Mouse (Mus musculus) B cell, adult 2 months (primary cell): ENCODE data around the gene Fbxo9.
"Not testable (repeated sequence)": the region's sequence is repeated elsewhere in the genome, so short reads cannot be mapped to it uniquely, and the experiment has no call there.

Source experiments
- DNase-seq, 2 experiments: peaks; one replicate each; pipeline ENCODE4 v3.0.0; 2022

Gene Fbxo9

DNA sequence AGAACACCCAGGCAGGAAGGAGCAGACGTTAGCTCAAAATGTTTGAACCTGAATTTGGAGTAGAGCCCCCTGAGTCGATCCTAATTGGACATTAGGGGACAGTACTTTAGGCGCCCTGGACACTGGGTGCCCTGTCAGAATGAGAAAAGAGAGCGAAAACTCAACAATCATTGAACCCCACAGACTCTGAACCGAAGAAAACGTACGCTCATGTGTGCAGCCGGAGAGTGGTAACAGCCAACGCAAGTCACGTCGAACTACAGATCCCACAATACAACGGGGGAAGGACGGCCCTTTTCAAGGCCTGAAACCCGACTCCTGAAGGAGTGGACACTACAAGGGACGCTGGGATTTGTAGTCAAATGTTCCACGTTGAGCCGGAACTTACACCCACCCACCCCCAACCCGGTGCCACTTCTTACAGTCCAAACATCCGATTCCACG is at the start of gene Fbxo9, which contains the start of gene Ick:
Fbxo9 (minus strand) TSS at position 270 of the 444 bp plus-strand sequence.
Ick (plus strand) TSS at position 397 of the 444 bp plus-strand sequence.
- peak; percentile 87 to 90 for DNase-seq

DNA sequence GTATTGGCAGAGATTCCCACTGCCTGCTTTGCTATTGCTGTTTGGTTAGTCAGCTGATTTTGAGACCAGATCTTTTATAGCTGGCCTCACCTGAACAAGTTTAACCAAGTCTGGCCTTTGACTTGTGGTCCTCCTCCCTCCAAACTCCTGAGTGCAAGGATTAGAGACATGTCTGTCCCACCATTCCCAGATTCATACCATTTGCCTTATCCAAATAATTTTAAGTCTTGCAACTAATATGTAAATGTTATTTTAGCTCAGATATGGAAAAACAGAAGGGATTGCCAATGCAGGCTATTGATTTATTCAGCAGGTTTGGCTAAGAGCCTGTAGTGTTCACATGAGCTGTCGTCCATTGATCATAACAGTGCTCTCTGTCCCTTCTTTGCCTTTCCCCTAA is 48.4 kb upstream of the Fbxo9 start:
- no peak for DNase-seq

DNA sequence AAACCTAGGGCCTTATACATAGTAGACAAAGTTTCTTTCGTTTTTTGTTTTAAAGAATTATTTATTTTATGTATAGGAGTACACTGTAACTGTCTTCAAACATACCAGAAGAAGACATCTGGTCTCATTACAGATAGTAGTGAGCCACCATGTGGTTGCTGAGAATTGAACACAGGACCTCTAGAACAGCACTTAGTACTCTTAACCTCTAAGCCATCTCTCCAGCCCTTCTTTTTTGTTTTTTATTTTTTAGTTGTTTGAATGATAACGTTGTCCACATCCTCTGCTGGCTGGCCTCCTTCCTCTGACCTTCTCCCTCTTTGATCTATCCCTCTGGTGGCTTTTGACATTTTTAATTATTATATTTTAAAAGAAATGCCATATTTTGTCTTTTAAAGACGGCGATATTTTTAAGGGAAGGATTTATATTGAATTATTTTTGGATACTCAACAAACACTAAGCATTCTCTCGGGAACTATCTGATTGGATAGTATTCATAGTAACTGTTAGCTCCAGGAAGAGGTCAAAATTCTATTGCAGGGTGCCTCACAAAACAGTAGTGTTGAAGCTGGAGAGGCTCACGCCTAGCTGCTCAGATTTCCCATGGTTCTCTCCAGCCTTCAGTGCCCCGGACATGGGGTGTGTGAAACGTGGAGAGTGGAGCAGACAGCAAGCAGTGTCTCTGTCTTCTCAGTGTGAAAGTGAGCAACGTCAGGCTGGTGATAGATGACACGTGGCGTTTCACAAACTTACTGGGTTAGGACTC is 45.5 kb upstream of the Fbxo9 start:
- no peak for DNase-seq

DNA sequence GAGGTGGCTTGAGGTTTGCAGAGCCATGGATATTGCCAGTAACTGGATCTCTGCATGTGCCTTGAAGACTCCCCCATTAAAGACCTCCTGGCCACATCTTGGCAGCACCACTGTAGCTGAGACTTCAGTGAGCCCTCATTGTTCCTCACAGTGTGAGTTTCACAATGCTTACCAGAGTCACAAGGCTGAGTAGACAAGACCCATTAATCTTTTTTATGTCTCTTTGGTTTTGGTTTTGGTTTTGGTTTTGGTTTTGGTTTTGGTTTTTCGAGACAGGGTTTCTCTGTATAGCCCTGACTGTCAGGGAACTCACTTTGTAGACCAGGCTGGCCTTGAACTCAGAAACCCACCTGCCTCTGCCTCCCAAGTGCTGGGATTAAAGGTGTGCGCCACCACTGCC is 40.9 kb upstream of the Fbxo9 start:
- DNase-seq = not testable (repeated sequence)

DNA sequence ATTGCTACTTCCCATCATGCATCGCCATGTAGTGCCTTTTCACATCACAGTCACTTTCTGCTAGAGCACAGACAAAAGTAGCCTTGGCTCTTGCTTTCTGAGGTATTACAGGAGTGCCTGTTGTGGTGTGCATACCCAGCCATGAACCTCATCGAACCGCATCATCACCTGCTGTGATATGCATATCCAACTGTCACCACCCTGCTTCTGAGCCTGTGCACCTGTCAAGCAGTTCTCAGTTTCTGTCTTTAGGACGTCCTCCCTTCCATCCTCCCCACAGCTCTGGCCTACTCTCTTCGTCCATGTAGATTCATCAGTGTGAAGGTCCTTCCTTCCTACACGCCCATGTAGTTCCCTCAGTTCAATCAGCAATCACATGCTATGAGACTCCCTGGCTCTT is 39.3 kb upstream of the Fbxo9 start:
- DNase-seq = no peak

DNA sequence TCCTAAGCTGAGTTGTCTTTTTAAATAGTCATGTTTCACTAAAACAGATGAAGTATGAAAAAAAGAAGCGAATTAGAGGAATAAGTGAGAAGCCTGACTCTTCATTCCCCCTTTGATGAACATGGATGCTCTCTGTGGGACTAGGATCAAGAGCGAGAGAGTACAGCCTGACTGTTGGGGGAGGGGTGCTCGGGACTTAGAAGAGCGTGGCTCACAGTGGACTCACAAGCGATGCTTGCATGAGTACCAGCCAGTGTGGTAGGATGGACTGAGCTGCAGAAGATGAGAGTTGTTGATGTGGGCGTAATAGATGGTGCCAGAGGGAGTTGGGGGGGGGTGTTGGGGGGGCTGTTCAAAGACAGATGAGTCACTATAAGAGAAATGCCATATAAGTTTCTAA is 37.8 kb upstream of the Fbxo9 start:
- no peak for DNase-seq

DNA sequence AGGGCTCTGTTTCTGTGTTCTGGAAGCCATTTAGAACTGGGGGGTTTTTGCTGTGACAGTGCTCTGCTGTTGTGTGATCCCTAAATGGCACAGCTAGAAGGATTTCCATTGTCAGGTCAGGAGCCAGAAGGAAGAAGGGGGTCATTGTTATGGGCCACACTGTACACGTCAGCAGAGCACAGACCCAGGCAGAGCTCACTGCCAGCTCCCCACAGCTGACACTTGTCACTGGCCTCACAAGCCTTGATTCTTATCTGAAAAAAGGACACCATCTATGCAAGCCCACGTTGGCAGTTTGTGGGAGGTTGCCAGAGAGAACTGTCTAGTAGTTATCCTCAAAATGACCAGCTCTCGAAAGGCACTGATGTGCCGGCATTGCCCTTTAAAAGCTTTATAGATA is 37.2 kb upstream of the Fbxo9 start:
- DNase-seq = no peak

DNA sequence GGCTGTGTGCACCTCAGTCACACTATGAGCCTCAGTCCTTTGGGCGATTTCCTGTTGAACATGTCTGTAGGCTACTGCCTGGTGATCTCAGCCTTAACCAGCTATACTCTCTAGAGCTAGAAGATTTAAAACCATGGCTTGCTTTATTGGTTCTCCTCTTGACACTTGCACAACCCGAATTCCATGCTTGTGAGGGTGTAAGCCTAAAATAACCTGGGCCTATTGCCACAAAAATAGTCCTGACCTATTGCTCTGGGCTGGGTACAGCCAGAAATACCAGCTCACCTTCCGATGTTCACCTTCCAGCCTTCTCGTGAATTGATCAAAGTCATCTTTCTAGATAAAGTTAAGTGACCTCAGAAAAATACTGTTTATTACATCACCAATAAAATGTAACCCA is 30.6 kb upstream of the Fbxo9 start:
- DNase-seq = no peak

DNA sequence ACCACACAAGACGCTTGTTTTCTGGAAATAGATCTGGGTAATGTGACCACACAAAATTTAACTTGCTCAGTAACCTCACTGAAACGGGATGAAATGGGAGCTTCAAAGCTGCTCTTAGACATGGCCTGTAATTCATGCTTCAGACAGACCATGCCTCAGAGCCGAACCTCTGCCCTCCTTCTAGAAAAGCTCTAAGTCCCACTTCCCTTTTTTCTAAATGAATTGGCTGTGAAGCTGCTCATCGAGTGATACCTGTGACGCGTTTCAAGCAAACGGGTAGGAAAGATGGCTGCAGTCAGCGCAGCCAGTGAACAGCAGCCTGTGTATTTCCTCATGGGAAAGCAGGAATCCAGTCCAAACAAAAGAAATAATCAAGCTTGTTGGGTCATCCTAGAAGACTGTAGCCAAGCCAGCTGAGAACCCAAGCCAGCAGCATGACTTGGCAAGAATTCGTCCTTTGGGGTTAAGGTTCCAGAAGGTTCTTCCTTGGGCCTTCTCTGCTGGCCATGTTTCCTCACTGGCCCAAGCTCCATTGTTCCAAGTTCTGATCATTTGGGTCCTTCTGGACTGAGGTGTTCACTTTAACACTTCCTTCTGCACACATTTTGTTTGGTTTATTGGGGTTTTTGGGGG is 29.3 kb upstream of the Fbxo9 start:
- DNase-seq = peak; percentile 2 to 12

DNA sequence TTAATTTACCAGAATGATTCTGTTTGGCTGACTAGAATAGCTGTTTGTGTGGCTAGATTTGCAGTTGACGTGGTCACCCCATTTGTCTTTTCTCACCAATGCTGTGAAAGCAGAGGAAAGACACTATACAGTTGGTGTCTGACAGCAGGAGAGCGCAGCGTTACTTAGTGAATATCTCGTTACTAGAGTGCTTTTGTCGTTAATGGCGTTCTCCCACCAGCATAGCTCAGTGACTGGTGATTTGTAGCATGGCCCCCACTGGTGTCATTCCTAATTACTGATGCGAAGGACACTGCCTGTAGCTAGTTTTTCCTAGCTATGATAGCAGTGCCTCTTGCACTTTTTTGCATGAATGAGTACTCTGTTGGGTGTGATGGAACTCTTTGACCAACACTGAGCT is 26.8 kb upstream of the Fbxo9 start:
- no peak for DNase-seq

DNA sequence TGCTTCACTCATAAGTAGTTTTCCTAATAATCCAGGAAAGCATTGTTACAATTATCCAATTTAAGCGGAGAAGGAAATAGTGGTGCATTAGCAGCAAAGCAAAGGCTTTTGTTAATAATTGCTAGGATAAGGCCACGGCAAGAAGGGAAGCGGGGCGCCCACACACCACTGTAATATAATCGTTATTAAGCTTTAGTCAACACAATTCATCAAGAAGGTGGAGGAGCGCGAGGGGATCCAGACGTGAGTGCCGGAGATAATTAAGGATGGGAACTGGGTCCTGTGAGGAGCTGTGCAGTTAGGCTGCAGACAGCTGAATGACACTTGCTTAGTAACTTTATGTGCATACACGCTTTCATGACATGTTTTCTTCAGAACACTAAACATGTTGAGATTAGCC is 17.8 kb upstream of the Fbxo9 start:
- DNase-seq = no peak

DNA sequence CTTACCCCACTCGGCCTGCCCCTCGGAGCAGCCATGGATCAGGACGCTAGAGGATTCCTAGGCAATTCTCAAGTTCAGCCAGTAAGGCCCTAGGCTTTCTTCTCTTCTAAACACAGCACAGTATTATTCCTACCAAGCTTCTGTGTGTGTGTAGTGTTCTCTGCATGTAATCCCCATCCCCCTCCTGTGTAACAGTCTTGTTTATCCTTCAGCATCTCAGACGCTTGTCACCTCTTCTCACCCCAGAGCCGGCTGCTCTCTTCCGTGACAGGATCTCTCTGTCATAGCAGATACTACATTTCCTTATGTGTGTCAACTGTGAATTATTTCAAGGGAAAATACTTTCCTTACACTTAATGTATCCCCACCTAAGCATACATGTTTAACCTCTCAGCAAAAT is 17.1 kb upstream of the Fbxo9 start:
- no peak for DNase-seq

DNA sequence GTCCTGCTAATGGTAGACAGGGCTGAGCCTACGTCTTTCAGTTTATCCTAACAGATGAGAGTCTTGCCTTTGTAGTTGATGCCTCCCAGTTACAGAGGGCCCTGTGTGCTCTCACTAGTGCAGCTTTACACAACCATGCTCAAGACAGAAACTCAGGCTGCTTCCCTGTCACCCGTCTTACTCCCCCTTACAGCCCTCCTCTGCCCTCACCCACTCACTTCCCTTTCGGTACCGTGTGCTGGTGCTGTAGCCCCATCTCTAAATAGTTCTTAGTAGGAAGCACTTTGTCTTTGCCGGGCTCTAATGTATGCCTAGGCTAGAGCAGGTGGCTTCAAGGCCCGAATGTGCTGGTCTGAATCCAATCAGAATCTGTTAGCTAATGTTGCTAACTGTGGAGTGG is 15.4 kb upstream of the Fbxo9 start:
- DNase-seq = no peak

DNA sequence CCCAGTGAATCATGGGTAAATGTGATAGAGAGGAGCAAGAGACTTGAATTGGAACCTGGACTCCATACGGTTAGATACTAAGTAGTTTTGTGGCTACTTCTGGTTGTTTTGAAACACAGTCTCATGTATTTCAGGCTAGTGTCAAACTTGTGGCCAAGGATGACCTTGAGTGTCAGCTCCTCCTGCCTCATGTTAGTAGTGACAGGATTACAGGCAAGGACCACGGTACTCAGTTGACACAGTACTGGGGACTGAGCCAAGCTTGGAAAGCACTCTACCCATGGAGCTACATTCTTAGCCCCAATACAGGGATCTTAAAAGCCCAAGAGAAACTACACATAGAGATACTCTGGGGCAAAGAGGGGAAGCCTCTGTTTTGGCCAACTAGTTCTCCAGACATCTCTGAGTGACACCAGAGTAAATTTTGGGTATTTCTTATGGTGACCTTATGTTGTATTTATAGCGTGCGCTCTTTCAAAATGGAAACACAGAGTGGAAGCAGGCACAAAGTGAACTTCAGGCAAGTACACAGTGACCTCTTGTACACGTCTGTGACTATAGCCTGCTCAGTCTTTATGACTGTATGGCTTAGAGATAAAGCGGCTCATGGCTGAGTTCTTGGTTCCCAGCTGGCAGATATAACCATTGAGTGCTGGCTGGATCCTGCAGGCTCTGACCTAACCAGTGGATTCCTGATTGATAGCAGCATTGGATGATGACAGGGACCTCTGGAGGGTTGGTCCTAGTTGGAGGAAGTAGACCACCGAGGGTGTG is 14.3 kb upstream of the Fbxo9 start:
- no peak for DNase-seq

DNA sequence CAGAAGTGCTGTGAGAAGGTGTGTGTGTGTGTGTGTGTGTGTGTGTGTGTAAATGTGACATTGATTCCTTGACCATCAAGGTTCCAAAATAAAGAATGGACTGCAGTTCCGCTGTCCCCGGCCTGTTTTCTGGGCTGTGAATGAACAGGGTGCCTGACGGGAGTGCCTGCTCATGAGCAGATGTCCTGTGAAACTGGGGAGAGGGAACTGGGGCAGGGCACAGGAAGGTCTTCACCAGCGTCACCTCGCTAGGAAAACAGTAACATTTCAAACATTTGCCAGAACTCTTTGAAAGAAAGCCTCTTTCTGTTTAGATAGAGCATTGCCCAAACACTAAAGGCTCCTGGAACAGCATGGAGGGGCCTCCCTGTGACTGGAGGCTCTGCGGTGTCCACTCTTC is 13.1 kb upstream of the Fbxo9 start:
- no peak for DNase-seq

DNA sequence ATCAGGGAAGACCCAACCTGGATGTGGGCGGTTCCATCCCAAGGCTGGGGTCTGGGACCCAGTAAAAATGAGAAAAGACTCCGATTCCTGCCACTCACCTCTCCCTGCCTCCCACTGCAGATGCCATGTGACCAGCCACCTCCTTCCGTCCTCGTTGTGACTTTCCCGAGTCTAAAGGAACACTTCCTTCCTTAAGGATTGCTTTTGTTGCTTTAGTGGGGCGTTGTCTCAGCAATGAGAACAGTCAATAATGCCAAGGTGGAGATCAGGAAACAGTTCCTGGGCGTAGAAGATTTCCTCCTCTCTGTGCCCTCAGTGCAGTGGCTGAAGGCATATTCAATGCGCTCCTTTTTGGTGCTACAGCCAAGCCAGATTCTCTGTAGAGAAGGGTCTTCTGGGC is 12.5 kb upstream of the Fbxo9 start:
- DNase-seq = no peak

DNA sequence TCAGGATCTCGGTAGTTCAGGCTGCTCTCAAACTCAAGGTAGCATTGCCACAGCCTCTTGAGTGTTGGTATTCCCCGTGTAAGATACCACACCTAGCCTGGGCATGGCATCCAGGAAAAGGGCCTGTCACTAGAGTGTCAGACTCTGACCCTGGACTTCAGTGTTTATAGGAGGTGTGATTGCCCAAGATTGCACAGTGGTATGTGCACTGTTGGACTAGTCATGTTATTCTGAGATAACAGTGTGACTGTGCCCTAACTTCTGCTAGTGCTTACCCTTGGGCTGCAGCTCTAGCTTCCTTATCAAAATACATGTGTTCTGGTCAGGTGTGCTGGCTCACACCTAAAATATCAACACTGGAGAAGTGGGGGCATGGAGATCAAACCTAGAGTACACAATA is 8.8 kb upstream of the Fbxo9 start:
- DNase-seq = no peak

DNA sequence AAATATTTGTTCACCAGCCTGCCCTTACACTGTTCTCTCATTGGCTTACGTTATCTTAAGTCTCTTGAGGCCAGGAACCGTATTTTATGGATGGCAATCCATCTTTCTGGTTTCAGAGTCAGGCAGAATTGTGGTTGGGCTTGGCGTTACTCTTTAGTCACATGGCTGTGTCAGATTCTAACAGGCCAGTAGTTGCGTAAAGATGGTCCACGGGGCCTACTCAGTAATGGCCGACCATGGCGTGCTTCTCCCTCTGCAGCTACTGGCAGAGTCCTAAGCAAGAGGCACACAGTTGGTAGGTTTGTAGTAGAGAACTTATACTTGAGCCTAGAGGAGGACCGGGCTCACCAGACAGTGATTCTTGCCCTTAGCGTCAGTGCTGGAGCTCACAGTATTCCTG is 6.9 kb upstream of the Fbxo9 start:
- DNase-seq = no peak

DNA sequence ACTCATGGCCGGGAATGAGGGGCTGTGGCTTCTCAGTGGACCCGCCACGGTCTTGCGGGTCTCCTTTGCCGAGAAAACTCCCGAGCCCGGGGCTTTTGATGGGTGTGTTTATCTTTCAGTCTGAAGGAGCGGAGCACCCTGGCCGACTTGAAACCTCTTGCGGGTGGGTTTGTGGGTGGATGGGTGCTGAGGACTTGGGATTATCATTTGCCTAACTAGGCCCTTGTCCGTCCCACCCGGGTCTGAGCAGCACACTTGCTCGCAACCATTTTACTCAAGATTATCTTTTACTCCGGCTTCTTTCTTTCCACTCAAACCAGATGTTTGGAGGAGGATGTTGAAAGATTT is 4.6 kb upstream of the Fbxo9 start:
- no peak for DNase-seq

DNA sequence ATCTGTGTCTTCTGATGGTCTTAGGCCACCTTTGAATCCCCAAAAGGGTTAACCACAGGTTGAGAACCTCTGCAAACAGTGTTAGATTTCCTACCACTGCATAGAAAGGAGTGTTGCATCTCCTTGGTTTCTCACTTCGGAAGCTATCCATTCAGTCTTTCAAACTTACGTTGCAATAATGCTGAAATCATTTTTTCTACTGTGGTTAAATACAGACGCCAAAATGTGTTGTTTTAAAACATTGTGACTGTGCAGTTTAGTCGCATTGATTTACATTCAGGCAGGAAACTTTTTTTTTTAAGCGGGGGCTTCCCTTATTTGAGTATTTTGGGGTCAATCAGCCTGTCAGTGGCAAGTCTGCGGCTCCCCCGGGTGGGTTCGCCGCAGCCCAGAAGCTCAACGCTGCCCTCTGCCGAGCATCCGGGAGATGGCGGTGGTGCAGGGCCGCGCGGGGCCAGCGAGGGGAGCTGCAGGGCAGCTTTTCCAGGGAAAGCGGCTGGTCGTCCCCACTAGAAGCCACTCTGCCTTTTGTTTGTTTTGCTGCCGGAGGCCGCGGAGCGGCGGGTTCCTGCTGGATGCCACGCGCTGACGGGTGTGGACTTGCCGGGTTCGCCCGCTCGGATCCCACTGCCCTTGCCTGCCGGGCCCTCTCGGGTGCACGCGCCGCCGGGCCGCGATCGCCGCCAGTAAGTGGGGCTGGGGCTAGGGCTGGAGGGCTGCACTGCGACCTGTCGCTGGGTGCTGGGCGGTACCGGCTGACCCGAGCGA is 4.1 kb upstream of the Fbxo9 start:
- peak; percentile 94 for DNase-seq

DNA sequence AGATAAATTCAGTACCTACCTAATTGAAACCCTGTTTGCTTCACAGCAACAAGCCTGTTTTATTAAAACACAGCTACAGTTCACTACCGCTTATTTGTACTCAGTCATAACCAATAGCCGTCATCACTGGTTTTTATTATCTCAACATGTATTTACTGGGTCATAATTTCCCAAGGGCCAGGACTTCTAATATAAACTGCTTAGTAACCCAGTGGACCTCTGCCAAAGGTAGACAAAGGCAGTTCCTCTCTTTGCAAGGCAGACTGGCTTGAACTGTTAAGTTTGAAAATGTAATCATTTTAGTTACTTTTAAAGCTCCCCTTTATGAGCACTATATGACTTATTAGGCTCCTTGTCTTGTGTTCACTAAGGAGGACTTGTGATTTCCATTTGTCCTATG is 2.6 kb upstream of the Fbxo9 start:
- no peak for DNase-seq

DNA sequence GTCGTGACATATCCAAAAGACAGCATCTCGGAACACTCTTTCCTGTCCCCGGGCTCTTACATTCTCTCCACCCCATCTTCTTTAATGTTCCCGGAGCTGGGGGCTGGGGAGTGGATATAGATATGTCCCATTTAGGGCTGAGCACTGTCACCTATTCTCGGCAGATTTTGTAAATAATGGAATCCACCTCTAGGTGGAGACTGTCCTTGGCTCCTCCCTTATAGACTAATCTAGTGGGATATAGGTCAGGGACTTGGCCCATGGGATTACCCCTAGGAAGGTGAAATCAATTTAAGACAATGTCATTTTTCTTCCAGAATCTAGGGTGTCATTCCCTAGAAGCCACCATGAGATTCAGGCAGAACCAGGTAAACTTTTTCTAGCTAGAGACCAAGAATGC is 791 bp upstream of the Fbxo9 start:
- DNase-seq = peak; percentile 17 to 30
